Mouse (Mus musculus) liver, postnatal 0 days (tissue): ENCODE measurements around the gene Avil. TPM values are rescaled to one million over a fixed set of nuclear protein-coding genes. Genes with fewer than 3 reads are reported as not detected.

Experiments
- ATAC-seq: fragments of 200-750 bp; cut with Nextera tagmentation; 2 replicates; pipeline ENCODE4 v1.8.0; 2017; ENCODE audit warnings: mild to moderate bottlenecking, moderate library complexity
- DNase-seq: peaks from one replicate; pipeline ENCODE4 v3.0.0-alpha.2; 2016
- H3K27ac ChIP-seq: fragments of 300-500 bp; sonication (generic); 2 replicates; pipeline ENCODE4 v1.5.1; 2014; ENCODE audit warnings: antibody characterized with exemption, moderate library complexity, mild to moderate bottlenecking, low read depth
- H3K27me3 ChIP-seq: fragments of 300-500 bp; sonication (generic); 2 replicates; pipeline ENCODE4 v1.6.1; 2014; ENCODE audit warnings: low read length, control low read depth, mixed read lengths; ENCODE audit not compliant: insufficient read depth
- H3K36me3 ChIP-seq: fragments of 300-500 bp; sonication (generic); replicated peaks from 2 replicates; pipeline ENCODE4 v1.6.1; 2014; ENCODE audit warnings: mild to moderate bottlenecking, control low read depth, low read length, moderate library complexity, mixed read lengths; ENCODE audit not compliant: insufficient read depth
- H3K4me1 ChIP-seq: fragments of 300-500 bp; sonication (generic); 2 replicates; pipeline ENCODE4 v1.6.1; 2014; ENCODE audit warnings: antibody characterized with exemption, mild to moderate bottlenecking, control low read depth; ENCODE audit not compliant: insufficient read depth
- H3K4me2 ChIP-seq: fragments of 300-500 bp; sonication (generic); 2 replicates; pipeline ENCODE4 v1.6.1; 2014; ENCODE audit warnings: low read depth, mild to moderate bottlenecking, low read length, moderate library complexity, mixed read lengths
- H3K4me3 ChIP-seq: fragments of 300-500 bp; sonication (generic); 2 replicates; pipeline ENCODE4 v1.5.1; 2014; ENCODE audit warnings: low read depth, low read length
- H3K9ac ChIP-seq: fragments of 300-500 bp; sonication (generic); replicated peaks from 2 replicates; pipeline ENCODE4 v1.6.1; 2014; ENCODE audit warnings: mild to moderate bottlenecking, moderate library complexity
- H3K9me3 ChIP-seq: fragments of 300-500 bp; sonication (generic); 2 replicates; pipeline ENCODE4 v1.6.1; 2016; ENCODE audit warnings: mild to moderate bottlenecking, control low read depth, low read length, mixed read lengths
- CTCF ChIP-seq: sonication (generic); IDR thresholded peaks from 2 replicates; pipeline ENCODE4 v1.5.1; 2016; ENCODE audit warnings: antibody characterized with exemption, low read depth
- EP300 ChIP-seq: IDR thresholded peaks from 2 replicates; pipeline ENCODE4 v1.6.1; 2016; ENCODE audit warnings: antibody characterized with exemption, low read depth, mild to moderate bottlenecking
- WGBS: fragments of 180-500 bp; shearing (Covaris S2); extraction: QIAGEN DNeasy Blood & Tissue Kit; methylation state at CpG from one replicate; pipeline ENCODE4 v1.1.7; 2014; ENCODE audit not compliant: insufficient replicate concordance; 5-methylcytosine and 5-hydroxymethylcytosine counted together
- polyA plus RNA-seq: library from polyadenylated mRNA; unstranded; fragments of >200 nt; fragmentation: Nextera tagmentation; extraction: Ambion mirVana; gene quantifications from 2 replicates; pipeline ENCODE4 v1.2.1, GENCODE M21; 2015

Gene Avil
- polyA plus RNA-seq, 1 experiment from 2014 or later, result not detected

DNA sequence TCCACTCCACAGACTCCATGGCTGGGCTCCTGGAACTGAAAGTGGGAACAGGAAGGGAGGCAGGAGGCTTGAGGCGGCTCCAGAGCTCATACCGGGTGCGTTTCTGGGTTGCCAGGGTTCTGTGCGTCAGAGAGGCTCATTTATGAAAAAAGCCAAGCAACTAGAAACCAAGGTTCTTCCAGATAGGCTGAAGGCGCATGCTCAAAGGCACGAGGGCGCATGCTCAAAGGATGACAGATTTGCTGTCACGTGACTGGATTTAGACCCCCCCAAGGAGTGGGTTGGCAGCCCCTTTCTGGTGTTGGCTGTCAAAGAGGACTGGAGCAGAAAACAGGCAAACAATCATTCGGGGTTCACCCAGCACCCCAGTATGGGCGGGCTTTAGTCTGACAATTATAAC lies 38.8 kb upstream of the Avil start:
- Histone ChIP-seq H3K4me3 (no peak overlapping the region), H3K4me1 (peaks cover 15% of the 10 kb centered on the region), H3K27ac (peak overlapping the region; percentile 39), H3K27me3 (no peaks in the 10 kb centered on the region), H3K9ac (no peak overlapping the region), H3K9me3 (no peaks in the 10 kb centered on the region), H3K36me3 (no peaks in the 10 kb centered on the region), H3K4me2 (0 out of 2 replicates have a peak overlapping the region, but pooled peaks have one; percentile 22)
- no peak for TF ChIP-seq CTCF
- TF ChIP-seq EP300, result no peak
- ATAC-seq (no peak), DNase-seq (no peak)
- WGBS, result 70% methylated on average over 10 of the region's 10 CpGs

DNA sequence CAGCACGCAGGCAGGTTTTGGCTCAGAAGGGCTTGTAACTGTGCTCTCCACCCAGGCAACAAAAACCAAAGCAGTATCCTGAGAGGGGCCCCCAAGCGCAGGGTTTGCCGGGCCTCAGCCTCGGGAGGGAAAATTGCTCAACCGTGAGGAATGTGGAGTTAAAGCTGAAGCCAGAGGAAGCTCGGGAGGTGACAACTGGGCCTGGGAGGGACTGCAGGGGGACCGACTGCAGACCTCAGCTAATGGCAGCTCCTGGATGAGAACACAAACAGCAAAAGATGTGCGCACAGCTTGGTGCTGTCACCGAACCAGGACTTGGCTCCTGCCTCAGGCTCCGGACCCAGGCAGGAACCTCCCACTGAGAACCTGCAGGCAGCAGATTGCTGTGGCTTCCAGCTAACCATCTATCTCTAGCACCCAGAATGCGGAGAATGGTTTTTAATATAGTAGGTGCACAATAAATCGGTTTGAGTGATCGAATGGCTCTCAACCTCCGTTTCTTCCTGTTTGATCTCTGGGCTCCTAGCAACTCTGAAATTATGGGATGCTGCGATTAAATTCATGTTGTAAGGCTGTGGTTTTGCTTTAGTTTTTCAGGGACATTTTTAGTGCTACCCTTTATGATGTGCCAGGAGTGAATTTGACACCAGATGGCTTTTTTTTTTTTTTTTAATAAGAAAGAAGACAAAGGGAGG lies 38.1 kb upstream of the Avil start:
- TF ChIP-seq CTCF, result no peak
- TF ChIP-seq EP300, result no peak

DNA sequence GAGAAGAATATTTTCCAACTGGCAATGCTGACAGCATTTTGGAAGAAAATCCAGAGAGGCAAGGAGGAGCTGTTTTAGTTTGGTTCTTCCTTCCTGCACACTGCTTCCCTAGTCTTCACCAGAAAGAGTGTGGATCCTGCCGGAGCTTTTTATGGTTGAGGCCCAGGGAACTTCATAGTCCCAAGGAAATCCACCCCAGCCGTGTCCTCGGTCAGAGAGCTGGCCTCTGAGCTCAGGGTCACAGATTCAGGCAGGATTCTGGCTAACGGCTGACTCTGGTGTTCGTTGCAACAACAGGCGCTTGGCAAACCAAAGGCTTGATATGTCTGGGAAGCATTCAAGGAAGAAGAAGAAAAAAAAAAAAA lies 37.6 kb upstream of the Avil start:
- WGBS, result 48% methylated on average over 6 of the region's 6 CpGs
- H3K36me3 ChIP-seq, result no peaks in the 10 kb centered on the region
- ATAC-seq, result no peak
- H3K9ac ChIP-seq, result no peak overlapping the region
- H3K4me3 ChIP-seq, result no peak overlapping the region
- peaks cover 15% of the 10 kb centered on the region for H3K4me1 ChIP-seq
- no peaks in the 10 kb centered on the region for H3K9me3 ChIP-seq
- no peaks in the 10 kb centered on the region for H3K27me3 ChIP-seq
- TF ChIP-seq EP300 (no peak), CTCF (no peak)
- 0 out of 2 replicates have a peak overlapping the region, but pooled peaks have one; percentile 31 for H3K27ac ChIP-seq
- DNase-seq, result no peak
- no peak overlapping the region for H3K4me2 ChIP-seq

More for the DNA sequence above, 38.1 kb upstream of the Avil start:
- WGBS, result 32% methylated on average over 15 of the region's 15 CpGs
- Histone ChIP-seq H3K36me3 (no peaks in the 10 kb centered on the region), H3K4me2 (0 out of 2 replicates have a peak overlapping the region, but pooled peaks have one; percentile 22), H3K27ac (peak overlapping the region; percentile 39), H3K9ac (no peak overlapping the region), H3K9me3 (no peaks in the 10 kb centered on the region), H3K27me3 (no peaks in the 10 kb centered on the region), H3K4me1 (peaks cover 15% of the 10 kb centered on the region), H3K4me3 (no peak overlapping the region)
- DNase-seq (peak; percentile 47), ATAC-seq (peak; percentile 55)

DNA sequence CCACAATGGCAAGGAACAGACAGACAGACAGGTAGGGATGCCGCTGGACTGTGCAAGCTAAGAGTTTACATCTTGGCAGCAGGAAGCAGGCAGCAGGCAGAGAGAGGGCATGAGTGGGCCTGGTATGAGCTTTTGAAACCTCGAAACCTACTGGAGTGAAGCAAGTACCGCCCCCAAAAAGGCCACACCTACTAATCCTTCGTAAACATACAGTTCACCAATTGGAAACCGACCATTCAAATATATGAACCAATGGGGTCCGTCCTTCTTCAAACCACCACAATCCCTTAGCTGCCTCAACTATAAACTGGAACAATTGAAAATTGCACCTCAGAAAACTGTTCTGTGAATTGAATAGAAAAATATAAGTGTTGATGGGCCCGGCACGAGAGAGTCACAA lies 36.7 kb upstream of the Avil start:
- WGBS, result 88% methylated on average over 8 of the region's 8 CpGs
- DNase-seq (no peak), ATAC-seq (no peak)
- no peak overlapping the region for H3K4me2 ChIP-seq
- H3K4me1 ChIP-seq, result peaks cover 15% of the 10 kb centered on the region
- no peak for TF ChIP-seq EP300
- H3K4me3 ChIP-seq, result no peak overlapping the region
- no peak overlapping the region for H3K27ac ChIP-seq
- no peak overlapping the region for H3K9ac ChIP-seq
- H3K9me3 ChIP-seq, result no peaks in the 10 kb centered on the region
- no peaks in the 10 kb centered on the region for H3K27me3 ChIP-seq
- no peaks in the 10 kb centered on the region for H3K36me3 ChIP-seq

DNA sequence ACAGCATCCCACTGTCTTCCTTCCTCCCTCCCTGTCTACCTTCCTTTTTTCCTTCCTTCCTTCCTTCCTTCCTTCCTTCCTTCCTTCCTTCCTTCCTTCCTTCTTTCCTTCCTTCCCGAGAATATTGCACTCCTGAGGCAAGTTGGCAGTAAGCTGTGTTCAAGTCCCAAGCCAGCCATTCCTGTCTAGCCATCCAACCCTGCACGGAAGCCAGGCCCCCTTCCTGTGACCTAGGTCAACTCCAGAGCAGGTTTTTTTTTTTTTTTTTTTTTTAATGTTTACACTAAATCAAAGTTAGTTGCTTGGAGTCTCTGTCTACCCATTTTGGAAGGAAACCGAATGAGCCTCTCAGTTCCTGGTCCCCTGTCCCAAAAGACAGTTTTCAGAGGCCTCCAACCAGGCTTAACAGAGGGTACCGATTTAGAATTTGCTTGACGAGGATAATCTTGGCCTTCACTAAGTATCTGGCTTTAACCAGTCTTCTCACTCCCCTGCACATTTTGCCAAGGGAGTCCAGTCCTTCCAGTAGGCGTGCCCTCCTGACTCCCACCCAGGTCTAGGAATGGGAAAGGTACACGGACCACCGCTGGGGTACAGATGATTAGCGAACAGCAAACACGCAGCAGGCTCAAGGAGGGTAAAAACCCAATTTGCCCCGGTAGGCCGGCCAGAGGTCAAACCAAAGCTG lies 29.0 kb upstream of the Avil start:
- WGBS, result 33% methylated on average over 12 of the region's 12 CpGs
- Histone ChIP-seq H3K4me2 (peak overlapping the region; percentile 13; the same call in 1 of the 2 replicates), H3K36me3 (no peaks in the 10 kb centered on the region), H3K4me3 (no peak overlapping the region), H3K27me3 (no peaks in the 10 kb centered on the region), H3K9ac (no peak overlapping the region), H3K9me3 (no peaks in the 10 kb centered on the region), H3K4me1 (peaks cover 8% of the 10 kb centered on the region; the same call in 1 of the 2 replicates), H3K27ac (0 out of 2 replicates have a peak overlapping the region, but pooled peaks have one; percentile 18)
- DNase-seq, result no peak
- no peak for ATAC-seq
- no peak for TF ChIP-seq EP300
- no peak for TF ChIP-seq CTCF

DNA sequence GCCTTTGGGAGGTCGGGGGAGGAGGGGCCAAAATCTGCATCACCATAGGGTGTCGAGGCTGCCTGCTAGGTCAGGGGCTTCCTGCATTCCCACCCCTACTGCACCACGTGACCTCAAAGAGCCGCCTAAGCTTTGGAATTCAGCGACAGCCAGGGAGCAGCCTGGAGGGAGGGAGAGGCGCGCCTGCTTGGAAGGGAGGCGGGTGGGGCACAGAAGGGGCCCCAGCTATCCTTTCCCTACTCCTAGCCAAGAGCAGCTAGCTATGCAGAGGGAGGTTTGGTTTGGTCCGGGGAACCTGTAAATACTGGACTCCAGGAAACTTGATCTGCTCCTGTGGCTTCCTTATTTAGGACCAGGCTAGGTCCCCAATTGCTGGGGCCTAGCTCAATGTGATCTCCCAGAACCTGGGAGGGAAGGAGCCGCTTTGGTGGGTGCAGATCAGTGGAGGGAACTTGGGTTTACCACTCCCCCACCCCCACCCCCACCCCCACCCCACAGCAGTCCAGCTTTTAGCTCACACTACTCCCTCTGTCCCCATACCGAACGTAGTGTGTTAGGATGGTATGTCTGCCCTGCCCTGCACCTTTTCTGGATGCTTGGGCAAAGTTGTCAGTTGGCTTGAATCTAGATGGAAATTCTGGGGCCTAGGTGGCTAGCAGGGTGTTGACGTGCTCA lies 28.3 kb upstream of the Avil start:
- H3K9ac ChIP-seq, result no peak overlapping the region
- peak overlapping the region; percentile 13; the same call in 1 of the 2 replicates for H3K4me2 ChIP-seq
- DNase-seq (peak; percentile 50), ATAC-seq (peak; percentile 58)
- H3K27me3 ChIP-seq, result no peaks in the 10 kb centered on the region
- 34% methylated on average over 12 of the region's 13 CpGs for WGBS
- peaks cover 11% of the 10 kb centered on the region for H3K4me1 ChIP-seq
- H3K4me3 ChIP-seq, result no peak overlapping the region
- H3K36me3 ChIP-seq, result no peaks in the 10 kb centered on the region
- H3K9me3 ChIP-seq, result no peaks in the 10 kb centered on the region
- 0 out of 2 replicates have a peak overlapping the region, but pooled peaks have one; percentile 18 for H3K27ac ChIP-seq
- no peak for TF ChIP-seq EP300
- TF ChIP-seq CTCF, result no peak
